Mouse (Mus musculus) G1E (cell line): ENCODE results near the gene Osbpl11. TPM values are rescaled to one million over a fixed set of nuclear protein-coding genes. Genes with fewer than 3 reads are reported as not detected.
"Not testable (repeated sequence)": the region's sequence is repeated elsewhere in the genome, so short reads cannot be mapped to it uniquely, and the experiment has no call there.

ENCODE experiments used
- ATAC-seq: 2 replicates; pipeline ENCODE4 v1.8.0; 2016; ENCODE audit warnings: mild to moderate bottlenecking; ENCODE audit not compliant: insufficient number of reproducible peaks, poor library complexity, low FRiP score, severe bottlenecking; ENCODE audit errors: extremely low read depth
- DNase-seq: peaks from one replicate; pipeline ENCODE4 v3.0.0; 2012; ENCODE audit warnings: low spot score
- H3K27me3 ChIP-seq: 2 replicates; pipeline ENCODE4 v1.6.1; 2012; ENCODE audit warnings: mild to moderate bottlenecking, low read length, inconsistent platforms; ENCODE audit not compliant: insufficient read depth
- H3K36me3 ChIP-seq: replicated peaks from 2 replicates; pipeline ENCODE3; 2012; ENCODE audit warnings: mild to moderate bottlenecking, inconsistent platforms
- H3K4me1 ChIP-seq: 2 replicates; pipeline ENCODE4 v1.6.1; 2012; ENCODE audit warnings: low read depth, low read length, inconsistent platforms, mixed read lengths; ENCODE audit not compliant: insufficient read depth
- H3K4me3 ChIP-seq: 2 replicates; pipeline ENCODE4 v1.5.1; 2012; ENCODE audit warnings: low read depth, mild to moderate bottlenecking, inconsistent platforms, low read length, moderate library complexity, mixed read lengths
- H3K9me3 ChIP-seq: replicated peaks from 2 replicates; pipeline ENCODE4 v1.6.1; 2012; ENCODE audit warnings: inconsistent platforms
- CTCF ChIP-seq: IDR thresholded peaks from 2 replicates; pipeline ENCODE4 v1.5.1; 2012; ENCODE audit warnings: low read depth, low read length, inconsistent platforms, mixed read lengths
- GATA1 ChIP-seq: IDR thresholded peaks from 2 replicates; pipeline ENCODE4 v1.6.1; 2012; ENCODE audit warnings: borderline replicate concordance, low read length, inconsistent platforms, mixed read lengths
- GATA2 ChIP-seq: IDR thresholded peaks from 2 replicates; pipeline ENCODE4 v1.6.1; 2012; ENCODE audit warnings: low read depth, low read length, inconsistent platforms, borderline replicate concordance
- POLR2AphosphoS5 ChIP-seq: IDR thresholded peaks from 2 replicates; pipeline ENCODE4 v1.6.1; 2012; ENCODE audit warnings: low read depth, low read length, inconsistent platforms; ENCODE audit not compliant: insufficient replicate concordance
- TAL1 ChIP-seq: conservative IDR thresholded peaks from 2 replicates; pipeline ENCODE4 v1.6.1; 2012; ENCODE audit warnings: low read depth, low read length, inconsistent platforms, mixed read lengths
- polyA plus RNA-seq: library from polyadenylated mRNA; stranded (reverse); fragments of >175 nt; gene quantifications from 2 replicates; pipeline ENCODE4 v1.2.3, GENCODE M21; 2012
- total RNA-seq, 2 experiments: library from RNA; stranded (forward) in 1 of 2; stranded (reverse) in 1 of 2; fragments of 200-1000 nt in 1 of 2; fragments of >200 nt in 1 of 2; fragmentation: Nextera tagmentation in 1 of 2; gene quantifications; 2 replicates each; pipeline ENCODE4 v1.2.3; 2014 to 2017

The Osbpl11 gene
- total and polyA plus RNA-seq, 3 experiments, result 3.1 to 18.4 (median 11.7) TPM

GRCm38 (mm10) chr16:33174695-33175094 is 10.2 kb upstream of the Osbpl11 start:
- no peak for ATAC-seq

GRCm38 (mm10) chr16:33176831-33177230 is 8.0 kb upstream of the Osbpl11 start:
- not testable (repeated sequence) for ATAC-seq, H3K9me3 ChIP-seq, H3K4me1 ChIP-seq, H3K36me3 ChIP-seq, DNase-seq, H3K4me3 ChIP-seq
- H3K27me3 ChIP-seq, result peaks cover 59% of the 10 kb centered on the region

More at GRCm38 (mm10) chr16:33174695-33175094, 10.2 kb upstream of the Osbpl11 start:
- TF ChIP-seq TAL1 (no peak), POLR2AphosphoS5 (no peak), CTCF (no peak)
- no peaks in the 10 kb centered on the region for H3K36me3 ChIP-seq
- no peak for DNase-seq
- peaks cover 45% of the 10 kb centered on the region for H3K27me3 ChIP-seq
- peaks cover 4% of the 10 kb centered on the region; the same call in 1 of the 2 replicates for H3K9me3 ChIP-seq
- peaks cover 12% of the 10 kb centered on the region for H3K4me1 ChIP-seq
- H3K4me3 ChIP-seq, result no peak overlapping the region

DNA sequence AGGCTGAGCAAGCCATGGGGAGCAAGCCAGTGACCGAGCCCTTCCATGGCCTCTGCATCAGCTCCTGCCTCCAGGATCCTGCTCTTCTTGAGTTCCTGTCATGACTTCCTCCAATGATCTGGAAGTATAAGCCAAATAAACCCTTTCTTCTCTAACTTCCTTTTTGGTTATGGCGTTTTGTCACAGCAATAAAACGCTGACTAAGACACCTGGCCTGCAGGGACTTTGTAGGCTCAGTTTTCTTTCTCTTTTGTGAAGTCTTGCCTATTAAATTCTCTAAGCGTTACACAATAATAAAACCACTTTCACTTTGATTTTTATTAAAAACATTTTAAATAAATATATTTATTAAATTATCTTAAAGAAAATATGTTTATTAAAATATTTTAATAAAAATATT is 7.1 kb upstream of the Osbpl11 start:
- TF ChIP-seq CTCF, result no peak
- Histone ChIP-seq H3K4me1 (peaks cover 9% of the 10 kb centered on the region), H3K27me3 (peaks cover 64% of the 10 kb centered on the region), H3K36me3 (no peaks in the 10 kb centered on the region), H3K4me3 (no peak overlapping the region), H3K9me3 (peaks cover 4% of the 10 kb centered on the region; the same call in 1 of the 2 replicates)
- DNase-seq (no peak), ATAC-seq (no peak)

- ATAC-seq (no peak), DNase-seq (no peak)
- no peak for TF ChIP-seq TAL1
- Histone ChIP-seq H3K9me3 (peaks cover 4% of the 10 kb centered on the region; the same call in 1 of the 2 replicates), H3K4me1 (peaks cover 9% of the 10 kb centered on the region), H3K27me3 (peaks cover 64% of the 10 kb centered on the region), H3K4me3 (no peak overlapping the region), H3K36me3 (no peaks in the 10 kb centered on the region)
These were observed 6.4 kb upstream of the Osbpl11 start for GRCm38 (mm10) chr16:33178278-33179074.

- not testable (repeated sequence) for H3K4me3 ChIP-seq, H3K9me3 ChIP-seq, H3K4me1 ChIP-seq, H3K36me3 ChIP-seq, DNase-seq, ATAC-seq
- peaks cover 57% of the 10 kb centered on the region for H3K27me3 ChIP-seq
These were observed 5.6 kb upstream of the Osbpl11 start for GRCm38 (mm10) chr16:33179222-33179621.

DNA sequence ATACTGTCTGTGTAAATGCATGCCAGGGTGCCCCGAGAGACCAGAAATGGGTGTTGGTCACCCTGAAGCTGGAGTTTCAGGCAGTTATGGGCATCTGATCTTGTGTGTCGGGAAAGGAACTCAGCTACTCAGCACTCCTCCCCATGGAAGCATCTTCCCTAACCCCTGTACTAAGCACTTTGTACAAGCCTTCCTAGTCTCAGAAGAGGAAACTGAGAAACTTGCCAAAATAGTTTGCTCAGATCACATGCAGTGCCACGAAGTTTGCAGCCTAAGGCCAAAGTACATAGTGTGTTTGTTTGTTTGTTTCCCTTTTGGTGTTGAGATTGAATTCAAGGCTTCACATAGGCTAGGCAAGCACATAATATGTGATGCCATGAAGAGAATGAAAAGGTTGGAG is 5.0 kb upstream of the Osbpl11 start:
- TF ChIP-seq TAL1, result no peak
- no peak for TF ChIP-seq CTCF
- TF ChIP-seq GATA1, result no peak
- TF ChIP-seq GATA2, result no peak
- TF ChIP-seq POLR2AphosphoS5, result no peak
- DNase-seq (no peak), ATAC-seq (no peak)
- Histone ChIP-seq H3K36me3 (no peaks in the 10 kb centered on the region), H3K4me3 (no peak overlapping the region), H3K4me1 (peaks cover 11% of the 10 kb centered on the region), H3K9me3 (peaks cover 4% of the 10 kb centered on the region; the same call in 1 of the 2 replicates), H3K27me3 (peaks cover 57% of the 10 kb centered on the region)

- H3K4me3 ChIP-seq, result no peak overlapping the region
- no peak for DNase-seq
- peaks cover 50% of the 10 kb centered on the region for H3K27me3 ChIP-seq
- H3K36me3 ChIP-seq, result no peaks in the 10 kb centered on the region
- TF ChIP-seq GATA2, result no peak
- TF ChIP-seq TAL1, result no peak
- no peak for TF ChIP-seq CTCF
- no peak for TF ChIP-seq POLR2AphosphoS5
- TF ChIP-seq GATA1, result no peak
- peaks cover 16% of the 10 kb centered on the region for H3K4me1 ChIP-seq
- H3K9me3 ChIP-seq, result no peaks in the 10 kb centered on the region
- no peak for ATAC-seq
These were observed 4.1 kb upstream of the Osbpl11 start for GRCm38 (mm10) chr16:33180793-33181192.
